Mouse (Mus musculus): ENCODE results near the gene Fam229b.

DNA sequence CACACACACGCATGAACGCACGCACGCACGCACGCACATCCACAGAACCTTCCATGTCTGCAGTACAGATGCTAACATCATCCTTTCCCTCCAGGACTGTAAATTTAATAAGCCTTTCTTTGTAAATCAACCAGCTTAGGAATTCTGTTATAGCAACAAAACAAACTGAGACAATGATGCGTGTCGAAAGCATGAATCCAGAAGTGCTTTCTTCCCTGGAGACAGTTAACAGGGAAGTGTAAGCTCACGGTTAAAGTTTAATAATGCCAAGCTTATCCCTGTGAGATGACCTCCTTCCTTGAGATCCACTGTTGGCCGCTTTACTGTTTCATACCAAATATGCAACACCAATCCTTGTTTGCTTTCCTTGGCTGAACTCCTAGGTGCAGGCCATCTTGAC, 35.0 kb downstream of the Fam229b start:
- TF ChIP-seq POLR2A (IDR thresholded peaks at IDR 0.05; ENCODE audit: control insufficient read depth, low read depth, low read length) (no peak), CTCF (IDR thresholded peaks at IDR 0.05; ENCODE audit: control insufficient read depth, insufficient read depth, insufficient replicate concordance, low read depth, low read length) (no peak)

All from testis, adult 2 months (tissue).